4 mouse cellular contexts compared by ENCODE assay signal in the genomic region with DNA sequence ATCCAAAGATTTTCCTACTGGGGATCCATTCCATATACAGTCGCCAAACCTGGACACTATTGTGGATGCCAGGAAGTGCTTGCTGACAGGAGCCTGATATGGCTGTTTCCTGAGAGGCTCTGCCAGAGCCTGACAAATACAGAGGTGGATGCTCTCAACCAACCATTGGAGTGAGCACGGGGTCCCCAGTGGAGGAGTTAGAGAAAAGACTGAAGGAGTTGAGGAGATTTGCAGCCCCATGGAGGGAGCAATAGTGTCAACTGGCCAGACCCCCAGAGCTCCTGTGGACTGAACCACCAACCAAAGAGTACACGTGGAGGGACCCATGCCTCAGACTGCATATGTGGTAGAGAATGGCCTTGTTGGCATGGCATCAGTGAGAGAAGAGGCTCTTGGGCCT.
DNase-seq lines count a peak whose midpoint lies in the region.
"Not testable (repeated sequence)": the region's sequence is repeated elsewhere in the genome, so short reads cannot be mapped to it uniquely, and the experiment has no call there.

No protein-coding gene starts in this region.

- not testable (repeated sequence) for H3K4me3 ChIP-seq in heart, embryonic 10.5 days; limb, embryonic 10.5 days
- H3K4me3 ChIP-seq in megakaryocyte, embryonic 14.5 days (replicated peaks), result peak overlapping the region; percentile 38

- not testable (repeated sequence) for H3K9me3 ChIP-seq in heart, embryonic 10.5 days; limb, embryonic 10.5 days (replicated peaks)
- H3K9me3 ChIP-seq in megakaryocyte, embryonic 14.5 days, result peaks cover 54% of the 10 kb centered on the region

- peak; percentile 71 for DNase-seq in heart, adult 11 months
- peak; percentile 51 for DNase-seq in heart, embryonic 10.5 days (ENCODE audit: low spot score)
- DNase-seq in limb, embryonic 10.5 days (ENCODE audit: low spot score), result peak; percentile 3

- not testable (repeated sequence) for H3K27ac ChIP-seq in heart, embryonic 10.5 days; limb, embryonic 10.5 days

- H3K4me1 ChIP-seq in heart, embryonic 10.5 days; limb, embryonic 10.5 days; megakaryocyte, embryonic 14.5 days: not testable (repeated sequence)

- WGBS in heart, embryonic 10.5 days, result 63% methylated on average over 3 of the region's 3 CpGs
- WGBS in limb, embryonic 10.5 days, result 85% methylated on average over 3 of the region's 3 CpGs

- not testable (repeated sequence) for H3K36me3 ChIP-seq in heart, embryonic 10.5 days; limb, embryonic 10.5 days; megakaryocyte, embryonic 14.5 days (replicated peaks; ENCODE audit: low read length)

- H3K27me3 ChIP-seq in heart, embryonic 10.5 days (ENCODE audit: insufficient read depth, poor library complexity, severe bottlenecking); limb, embryonic 10.5 days (ENCODE audit: low read depth, poor library complexity, severe bottlenecking); megakaryocyte, embryonic 14.5 days (replicated peaks): not testable (repeated sequence)

Comparison
In these comparisons a context has a peak if more than half of its experiments do, and no peak if none do; other contexts are left out.
1. DNase-seq: peak in every context shown above with its lines; median percentile 71 in heart, adult 11 months; 51 in heart, embryonic 10.5 days; 3 in limb, embryonic 10.5 days.